Mouse (Mus musculus) hindbrain, embryonic 10.5 days (tissue): Measurements from ENCODE around the gene Slamf6. TPM values are rescaled to one million over a fixed set of nuclear protein-coding genes. Genes with fewer than 3 reads are reported as not detected.
"Not testable (repeated sequence)": the region's sequence is repeated elsewhere in the genome, so short reads cannot be mapped to it uniquely, and the experiment has no call there.

ENCODE experiments used
- DNase-seq: peaks from one replicate; pipeline ENCODE4 v3.0.0-alpha.2; 2017; ENCODE audit warnings: low spot score
- H3K27ac ChIP-seq: fragments of 300-500 bp; sonication (generic); 2 replicates; pipeline ENCODE4 v1.5.1; 2016; ENCODE audit warnings: mild to moderate bottlenecking, moderate library complexity
- H3K27me3 ChIP-seq: fragments of 300-500 bp; sonication (generic); 2 replicates; pipeline ENCODE4 v1.6.1; 2016; ENCODE audit warnings: mild to moderate bottlenecking; ENCODE audit not compliant: poor library complexity, insufficient read depth, severe bottlenecking
- H3K36me3 ChIP-seq: fragments of 300-500 bp; sonication (generic); 2 replicates; pipeline ENCODE4 v1.6.1; 2016; ENCODE audit warnings: mild to moderate bottlenecking, moderate library complexity
- H3K4me1 ChIP-seq: fragments of 300-500 bp; sonication (generic); replicated peaks from 2 replicates; pipeline ENCODE4 v1.6.1; 2016; ENCODE audit warnings: mild to moderate bottlenecking
- H3K4me3 ChIP-seq: fragments of 300-500 bp; sonication (generic); 2 replicates; pipeline ENCODE4 v1.5.1; 2016; ENCODE audit warnings: mild to moderate bottlenecking, moderate library complexity
- H3K9me3 ChIP-seq: fragments of 300-500 bp; sonication (generic); 2 replicates; pipeline ENCODE4 v1.6.1; 2016; ENCODE audit warnings: mild to moderate bottlenecking, moderate library complexity
- WGBS: fragments of 180-500 bp; shearing (Covaris S2); methylation state at CpG from one replicate; pipeline ENCODE4 v1.1.7; 2016; 5-methylcytosine and 5-hydroxymethylcytosine counted together
- polyA plus RNA-seq: library from polyadenylated mRNA; unstranded; fragments of >200 nt; fragmentation: Nextera tagmentation; extraction: Ambion mirVana; gene quantifications from 2 replicates; pipeline ENCODE4 v1.2.1, GENCODE M21; 2016

Slamf6 gene
- polyA plus RNA-seq, 1 experiment from 2014 or later: not detected

DNA sequence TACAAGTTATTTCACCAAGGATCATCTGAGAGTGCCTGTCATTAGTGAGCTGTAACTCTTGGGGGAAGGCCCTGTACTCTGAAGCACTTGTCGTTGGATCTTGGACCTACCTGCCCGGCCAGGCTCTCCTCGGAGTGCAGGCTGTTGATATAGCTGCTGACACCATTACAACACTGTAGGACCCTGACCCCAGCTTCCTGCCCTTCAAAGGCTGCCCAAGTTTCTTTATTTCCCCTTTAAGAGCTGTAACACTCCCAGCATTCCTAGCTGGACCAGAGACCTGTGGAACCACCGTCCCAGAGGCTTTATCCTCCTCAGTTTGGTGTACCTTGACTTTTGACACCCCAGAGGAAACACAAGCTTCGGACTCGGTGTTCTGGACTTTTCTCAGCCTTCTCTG is 51.9 kb downstream of the Slamf6 start:
- WGBS: 89% methylated on average over 6 of the region's 6 CpGs
- DNase-seq: no peak
- Histone ChIP-seq H3K36me3 (no peaks in the 10 kb centered on the region), H3K4me1 (peaks cover 13% of the 10 kb centered on the region), H3K9me3 (no peaks in the 10 kb centered on the region), H3K4me3 (no peak overlapping the region), H3K27me3 (no peaks in the 10 kb centered on the region), H3K27ac (peak overlapping the region; percentile 71)

DNA sequence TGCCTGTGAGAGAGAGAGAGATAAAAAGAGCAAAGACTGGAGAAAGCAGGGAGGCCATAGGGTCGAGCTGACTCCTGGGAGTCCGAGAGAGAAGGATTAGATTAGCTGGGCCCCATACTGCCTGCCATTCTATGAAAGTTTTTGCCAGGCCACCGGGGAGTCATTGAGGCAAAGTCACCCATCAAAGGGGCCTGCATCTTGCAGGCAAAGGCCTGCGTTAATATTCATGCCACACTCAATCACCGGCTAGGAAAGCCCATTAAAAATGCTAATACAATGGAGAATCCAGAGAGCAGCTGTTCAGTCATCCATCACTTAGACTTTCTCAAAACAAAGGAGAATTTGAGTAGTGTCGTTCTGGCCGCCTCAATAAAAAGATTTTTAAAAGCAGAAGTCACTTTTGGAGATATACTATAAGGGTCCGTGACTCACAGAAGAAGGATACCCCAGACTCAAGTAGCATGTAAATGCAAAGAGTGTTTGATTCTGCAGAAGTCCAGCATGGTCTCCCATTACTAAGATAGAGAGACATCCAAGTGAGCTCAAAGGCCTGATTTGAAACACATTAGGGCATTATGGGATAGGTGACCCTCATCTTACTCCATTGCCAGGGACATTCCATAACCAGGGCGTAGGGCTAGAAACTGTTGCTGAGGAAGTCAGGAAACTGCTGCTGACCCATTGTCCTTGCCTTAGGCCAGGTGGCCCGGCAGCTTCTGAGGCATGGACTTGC is 53.7 kb downstream of the Slamf6 start:
- Histone ChIP-seq H3K27me3 (no peaks in the 10 kb centered on the region), H3K4me3 (no peak overlapping the region), H3K36me3 (no peaks in the 10 kb centered on the region), H3K4me1 (peaks cover 13% of the 10 kb centered on the region), H3K9me3 (no peaks in the 10 kb centered on the region), H3K27ac (peak overlapping the region; percentile 71)
- WGBS: 40% methylated on average over 10 of the region's 10 CpGs
- DNase-seq: peak; percentile 45

DNA sequence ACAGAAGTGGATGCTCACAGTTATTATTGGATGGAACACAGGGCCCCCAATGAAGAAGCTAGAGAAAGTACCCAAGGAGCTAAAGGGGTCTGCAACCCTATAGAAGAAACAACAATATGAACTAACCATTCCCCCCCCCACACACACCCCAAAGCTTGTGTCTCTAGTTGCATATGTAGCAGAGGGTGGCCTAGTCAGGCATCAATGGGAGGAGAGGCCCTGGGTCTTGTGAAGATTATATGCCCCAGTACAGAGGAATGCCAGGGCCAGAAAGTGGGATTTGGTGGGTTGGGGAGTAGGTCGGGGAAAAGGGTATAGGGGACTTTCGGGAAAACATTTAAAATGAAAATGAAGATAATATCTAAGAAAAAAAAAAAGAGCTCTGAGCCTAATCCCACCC is 57.0 kb downstream of the Slamf6 start:
- H3K27me3 ChIP-seq, H3K27ac ChIP-seq, DNase-seq, H3K4me3 ChIP-seq, H3K36me3 ChIP-seq, H3K9me3 ChIP-seq: not testable (repeated sequence)
- 95% methylated on average over 2 of the region's 2 CpGs for WGBS
- H3K4me1 ChIP-seq: peaks cover 13% of the 10 kb centered on the region

DNA sequence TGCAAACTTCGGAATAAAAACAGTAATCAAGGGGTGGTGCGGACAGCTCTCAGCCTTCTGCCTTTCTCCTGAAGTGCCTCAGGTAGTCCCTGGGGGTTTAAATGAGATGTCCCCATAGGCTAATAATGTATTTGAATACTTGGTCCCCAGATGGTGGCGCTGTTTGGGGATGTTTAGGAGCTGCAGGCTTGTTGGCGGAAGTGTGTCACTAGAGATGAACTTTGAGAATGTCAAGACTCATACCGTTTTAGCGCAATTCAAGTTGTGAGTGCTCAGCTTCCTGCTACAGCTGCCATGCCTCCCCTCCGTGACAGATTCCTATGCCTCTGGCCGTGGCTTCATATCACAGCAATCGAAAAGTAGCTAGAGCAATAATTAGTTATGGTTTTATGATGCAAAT is 58.1 kb downstream of the Slamf6 start:
- H3K4me3 ChIP-seq: no peak overlapping the region
- no peak overlapping the region for H3K27ac ChIP-seq
- no peaks in the 10 kb centered on the region for H3K27me3 ChIP-seq
- no peaks in the 10 kb centered on the region for H3K36me3 ChIP-seq
- peaks cover 10% of the 10 kb centered on the region for H3K4me1 ChIP-seq
- 92% methylated on average over 9 of the region's 9 CpGs for WGBS
- no peak for DNase-seq
- no peaks in the 10 kb centered on the region for H3K9me3 ChIP-seq

DNA sequence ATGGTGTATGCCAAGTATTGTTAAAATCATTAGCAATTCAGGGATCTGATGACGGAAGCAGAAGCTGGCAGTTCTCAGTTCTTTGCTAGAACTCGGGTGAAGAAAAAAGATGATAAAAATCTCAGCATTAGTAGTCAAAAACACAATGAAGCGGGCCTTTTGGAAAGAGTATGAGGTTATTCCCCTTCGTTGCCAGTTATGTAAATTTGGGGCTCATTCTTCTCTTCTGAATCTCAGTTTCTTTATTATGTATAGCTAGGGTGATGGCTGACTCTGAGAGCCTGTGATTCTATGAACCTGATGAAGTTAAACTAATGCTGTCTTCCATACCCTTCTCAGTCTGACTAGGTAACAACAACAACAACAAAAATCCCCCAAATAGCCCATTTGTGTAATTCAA is 58.5 kb downstream of the Slamf6 start:
- Histone ChIP-seq H3K36me3 (no peaks in the 10 kb centered on the region), H3K4me1 (peaks cover 6% of the 10 kb centered on the region), H3K4me3 (no peak overlapping the region), H3K9me3 (no peaks in the 10 kb centered on the region), H3K27me3 (no peaks in the 10 kb centered on the region), H3K27ac (no peak overlapping the region)
- 84% methylated on average over 4 of the region's 4 CpGs for WGBS
- no peak for DNase-seq

DNA sequence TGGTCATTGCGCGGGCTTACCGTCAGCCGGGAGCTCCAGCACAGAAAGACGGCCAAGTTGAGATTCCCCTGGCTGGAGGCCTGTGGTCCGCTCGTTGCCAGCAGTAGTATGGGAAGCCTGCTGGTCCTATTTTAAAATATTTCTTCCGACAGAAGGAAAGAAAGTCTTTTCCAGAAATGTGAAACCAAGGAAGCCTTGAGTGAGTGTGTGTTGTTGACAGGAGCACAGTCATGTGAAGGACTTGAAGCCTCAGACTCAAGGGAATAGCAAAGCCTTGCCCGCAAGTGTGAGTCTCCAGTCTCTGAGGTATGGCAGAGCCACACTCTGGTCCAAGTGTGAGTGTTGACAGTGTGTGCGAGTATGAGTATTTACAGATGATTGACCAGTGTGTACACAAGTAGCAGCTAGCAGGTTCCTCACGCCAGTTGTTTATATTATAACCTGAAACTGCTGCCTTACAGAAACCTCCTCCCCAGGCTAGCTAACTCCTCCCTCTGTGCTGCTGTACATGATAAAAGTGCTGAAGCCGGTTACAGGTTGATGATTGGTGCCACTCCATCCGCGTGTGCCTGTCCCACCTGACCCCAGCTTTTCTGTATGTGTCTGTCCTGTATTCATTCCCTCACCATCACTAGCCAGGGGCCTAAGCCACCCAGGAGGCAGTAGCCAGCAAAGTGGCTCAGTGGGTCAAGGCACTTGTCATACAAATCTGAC is 59.7 kb downstream of the Slamf6 start:
- no peak overlapping the region for H3K4me3 ChIP-seq
- no peaks in the 10 kb centered on the region for H3K9me3 ChIP-seq
- no peak overlapping the region for H3K27ac ChIP-seq
- H3K4me1 ChIP-seq: no peaks in the 10 kb centered on the region
- no peaks in the 10 kb centered on the region for H3K36me3 ChIP-seq
- no peaks in the 10 kb centered on the region for H3K27me3 ChIP-seq
- DNase-seq: no peak
- WGBS: 94% methylated on average over 14 of the region's 14 CpGs

DNA sequence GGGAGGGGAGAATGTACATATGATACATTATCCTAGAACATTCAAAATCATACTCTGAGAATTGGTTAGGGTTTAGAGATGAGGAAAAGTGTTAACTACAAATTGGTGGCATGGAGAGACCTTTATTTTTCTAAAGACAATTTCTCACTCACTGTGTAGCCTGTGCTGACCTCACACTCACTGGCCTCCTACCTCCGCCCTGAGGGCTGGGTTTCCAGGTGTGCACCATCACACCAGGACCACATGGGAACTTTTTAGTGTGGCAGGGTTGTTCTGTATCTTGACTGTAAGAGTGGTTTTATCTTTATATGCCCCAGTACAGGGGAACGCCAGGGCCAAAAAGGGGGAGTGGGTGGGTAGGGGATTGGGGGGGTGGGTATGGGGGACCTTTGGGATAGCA is 60.6 kb downstream of the Slamf6 start:
- Histone ChIP-seq H3K4me1 (no peaks in the 10 kb centered on the region), H3K27ac (no peak overlapping the region), H3K9me3 (no peaks in the 10 kb centered on the region), H3K27me3 (no peaks in the 10 kb centered on the region), H3K36me3 (no peaks in the 10 kb centered on the region), H3K4me3 (no peak overlapping the region)
- no peak for DNase-seq
- 89% methylated on average over 2 of the region's 2 CpGs for WGBS

DNA sequence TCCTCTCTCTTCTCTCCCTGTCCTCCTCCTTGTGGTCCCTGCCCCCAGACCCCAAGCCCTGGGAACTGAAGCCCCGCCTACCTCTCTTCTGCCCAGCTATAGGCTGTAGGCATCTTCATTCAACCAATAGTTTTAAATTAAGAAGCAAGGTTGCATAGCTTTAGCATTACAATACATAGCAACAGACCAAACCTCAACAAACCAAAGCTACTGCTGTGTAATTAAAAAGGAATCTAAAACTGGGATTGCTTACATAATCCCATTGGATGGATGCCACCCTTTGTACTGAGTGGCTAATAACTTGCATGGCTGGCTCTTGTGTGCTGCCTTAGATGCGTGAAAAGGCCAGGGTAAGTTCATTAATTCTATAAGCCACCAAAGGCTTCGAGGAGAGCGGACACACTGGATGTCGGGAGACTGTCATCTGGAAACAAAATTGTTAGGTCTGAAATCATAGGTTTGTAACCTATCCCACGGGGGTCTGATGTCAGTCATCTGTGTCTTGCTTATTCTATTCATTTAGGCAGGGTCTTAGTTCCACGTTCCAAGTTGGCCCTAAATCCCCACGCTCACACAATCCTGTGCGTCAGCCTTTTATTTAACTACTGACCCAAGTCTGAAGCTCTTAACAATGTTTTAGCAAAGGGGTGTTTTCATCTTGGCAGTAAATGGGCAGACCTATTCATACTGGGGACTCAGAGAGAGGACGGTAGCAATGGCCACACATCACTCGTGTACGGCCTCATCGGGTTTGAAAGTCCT is 62.8 kb downstream of the Slamf6 start:
- Histone ChIP-seq H3K27me3 (no peaks in the 10 kb centered on the region), H3K36me3 (no peaks in the 10 kb centered on the region), H3K4me1 (no peaks in the 10 kb centered on the region), H3K9me3 (no peaks in the 10 kb centered on the region), H3K27ac (no peak overlapping the region), H3K4me3 (no peak overlapping the region)
- WGBS: 87% methylated on average over 13 of the region's 13 CpGs
- no peak for DNase-seq

DNA sequence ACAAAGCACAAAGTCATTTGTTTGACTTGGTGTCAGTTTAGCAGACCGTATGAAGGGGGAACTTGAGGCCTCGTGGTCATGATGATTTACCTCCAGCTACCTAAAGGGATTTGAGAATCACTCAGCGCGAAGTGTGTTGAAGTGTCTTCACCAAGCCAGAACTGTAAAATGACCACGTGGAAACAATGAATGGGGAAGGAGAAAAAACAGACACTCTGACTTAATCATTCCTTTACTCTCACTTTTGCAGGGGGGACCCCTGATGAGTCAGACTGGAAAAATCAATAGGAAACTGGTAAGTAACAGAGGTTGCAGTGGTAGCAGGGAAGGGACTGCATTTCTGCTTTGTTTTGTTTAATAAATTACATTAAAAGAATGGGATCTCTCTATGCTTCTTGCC is 64.9 kb downstream of the Slamf6 start:
- WGBS: 79% methylated on average over 5 of the region's 5 CpGs
- no peaks in the 10 kb centered on the region for H3K4me1 ChIP-seq
- H3K4me3 ChIP-seq: no peak overlapping the region
- H3K36me3 ChIP-seq: no peaks in the 10 kb centered on the region
- DNase-seq: no peak
- no peaks in the 10 kb centered on the region for H3K27me3 ChIP-seq
- no peaks in the 10 kb centered on the region for H3K9me3 ChIP-seq
- no peak overlapping the region for H3K27ac ChIP-seq

DNA sequence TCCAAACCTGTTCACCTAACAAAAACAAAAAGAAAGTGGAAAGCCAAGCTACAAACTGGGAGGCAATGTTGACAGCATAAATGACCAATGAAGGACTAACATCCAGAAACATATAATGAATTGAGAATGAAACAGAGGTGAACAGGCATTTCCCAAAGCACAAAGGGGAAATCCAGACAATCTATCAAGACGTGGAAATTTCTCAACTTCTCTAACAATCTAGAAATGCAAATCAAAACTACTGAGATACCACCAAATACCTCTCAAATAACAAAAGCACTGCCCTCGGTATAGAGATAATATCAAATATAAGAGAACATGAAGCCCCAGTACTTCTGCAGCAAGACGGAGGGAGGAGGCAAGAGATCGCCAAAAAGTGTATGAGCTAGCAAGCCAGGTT is 65.4 kb downstream of the Slamf6 start:
- no peak for DNase-seq
- Histone ChIP-seq H3K36me3 (no peaks in the 10 kb centered on the region), H3K4me3 (no peak overlapping the region), H3K9me3 (no peaks in the 10 kb centered on the region), H3K4me1 (no peaks in the 10 kb centered on the region), H3K27ac (no peak overlapping the region), H3K27me3 (no peaks in the 10 kb centered on the region)
- WGBS: 78% methylated on average over 4 of the region's 4 CpGs

DNA sequence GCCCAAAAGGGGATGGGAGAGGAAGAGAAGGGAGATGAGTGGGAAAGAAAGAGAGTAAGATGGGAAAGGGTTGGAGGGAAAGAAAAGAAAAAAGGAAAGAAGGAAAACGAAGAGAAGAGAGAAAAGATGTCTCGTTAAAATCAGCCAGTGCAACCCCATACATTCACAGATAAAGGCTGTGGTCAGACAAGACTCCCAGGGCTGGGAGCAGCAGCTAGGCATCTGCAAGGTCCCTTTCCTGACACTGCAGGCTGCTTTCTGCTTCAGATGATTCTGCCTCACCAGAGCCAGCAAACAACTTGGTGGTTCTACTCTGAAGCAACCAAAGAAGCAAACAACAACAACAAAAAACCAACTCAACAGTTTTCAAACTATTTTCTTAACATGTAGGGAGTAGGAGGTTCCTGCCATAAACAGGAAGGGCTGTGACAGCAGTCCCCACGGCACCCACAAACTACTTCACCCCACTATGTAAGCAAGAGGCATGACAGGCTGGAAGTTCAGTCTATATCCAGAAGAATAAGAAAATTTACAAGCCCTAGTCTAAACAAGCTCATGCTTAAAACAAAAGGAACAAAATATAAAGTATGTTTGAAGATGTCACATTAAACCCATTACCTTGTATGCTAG is 66.2 kb downstream of the Slamf6 start:
- WGBS: 75% methylated on average over 3 of the region's 3 CpGs
- Histone ChIP-seq H3K27ac (no peak overlapping the region), H3K27me3 (no peaks in the 10 kb centered on the region), H3K9me3 (peaks cover 5% of the 10 kb centered on the region; the same call in 1 of the 2 replicates), H3K36me3 (no peaks in the 10 kb centered on the region), H3K4me3 (no peak overlapping the region), H3K4me1 (no peaks in the 10 kb centered on the region)
- DNase-seq: no peak

DNA sequence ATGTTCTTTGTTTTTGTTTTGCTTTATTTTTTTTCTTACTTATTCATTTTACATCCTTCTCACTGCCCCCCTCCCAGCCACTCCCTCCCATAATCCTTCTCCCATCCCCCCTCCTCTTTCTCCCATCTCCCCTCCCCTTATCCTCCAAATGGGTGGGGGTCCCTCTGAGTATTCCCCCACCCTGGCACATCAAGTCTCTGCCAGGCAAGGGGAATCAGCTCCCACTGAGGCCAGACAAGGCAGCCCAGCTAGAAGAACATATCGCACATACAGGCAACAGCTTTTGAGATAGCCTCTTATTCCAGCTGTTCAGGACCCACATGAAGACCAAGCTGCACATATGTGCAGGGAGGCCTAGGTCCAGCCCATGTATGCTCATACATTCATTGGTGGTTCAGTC is 66.8 kb downstream of the Slamf6 start:
- Histone ChIP-seq H3K36me3 (no peaks in the 10 kb centered on the region), H3K4me3 (no peak overlapping the region), H3K9me3 (peaks cover 8% of the 10 kb centered on the region; the same call in 1 of the 2 replicates), H3K27me3 (no peaks in the 10 kb centered on the region), H3K27ac (no peak overlapping the region), H3K4me1 (no peaks in the 10 kb centered on the region)
- DNase-seq: no peak
- WGBS: 88% methylated on average over 1 of the region's 1 CpGs

DNA sequence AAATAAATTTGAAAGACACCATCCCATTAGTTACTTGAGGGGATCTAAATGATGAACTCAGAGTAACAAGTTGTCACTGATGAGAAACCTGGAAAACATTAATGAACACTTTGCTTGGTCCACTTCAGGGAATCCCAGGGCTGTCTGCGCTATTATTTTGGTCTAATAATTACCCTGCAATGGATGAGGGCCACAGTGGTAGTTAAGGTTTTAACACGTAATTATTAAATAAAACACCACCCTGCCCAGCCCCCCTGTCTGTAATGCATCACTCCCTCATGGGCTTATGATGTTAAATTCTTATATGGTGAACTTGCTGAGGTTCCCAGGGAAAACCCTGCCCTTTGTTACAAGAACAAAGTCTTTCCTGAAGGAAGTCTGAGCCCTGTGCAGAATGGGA is 74.6 kb downstream of the Slamf6 start:
- Histone ChIP-seq H3K27ac (no peak overlapping the region), H3K4me1 (no peaks in the 10 kb centered on the region), H3K27me3 (no peaks in the 10 kb centered on the region), H3K4me3 (no peak overlapping the region), H3K9me3 (peaks cover 8% of the 10 kb centered on the region; the same call in 1 of the 2 replicates), H3K36me3 (no peaks in the 10 kb centered on the region)
- 93% methylated on average over 2 of the region's 2 CpGs for WGBS
- no peak for DNase-seq
